Mouse (Mus musculus): ENCODE measurements at regions not wholly inside any gene's neighbourhood (a gene's known extent, or its start where the extent isn't known, plus 50 kb on each side); places are given as distances from the start of the nearest gene placed in this dataset.

GRCm38 (mm10) chr2:133498186-133498571, 53.8 kb upstream of the Bmp2 start:
- no peak for DNase-seq (ENCODE audit: inconsistent age in 2 of 2, low spot score in 1 of 2)

GRCm38 (mm10) chr2:133498717-133499143, 53.2 kb upstream of the Bmp2 start:
- DNase-seq (ENCODE audit: inconsistent age in 2 of 2, low spot score in 1 of 2), result peak; percentile 28 to 74

GRCm38 (mm10) chr2:133499904-133500303, 52.1 kb upstream of the Bmp2 start:
- peak; percentile 87 to 95 for DNase-seq (ENCODE audit: inconsistent age in 2 of 2, low spot score in 1 of 2)
